In the genomic region with DNA sequence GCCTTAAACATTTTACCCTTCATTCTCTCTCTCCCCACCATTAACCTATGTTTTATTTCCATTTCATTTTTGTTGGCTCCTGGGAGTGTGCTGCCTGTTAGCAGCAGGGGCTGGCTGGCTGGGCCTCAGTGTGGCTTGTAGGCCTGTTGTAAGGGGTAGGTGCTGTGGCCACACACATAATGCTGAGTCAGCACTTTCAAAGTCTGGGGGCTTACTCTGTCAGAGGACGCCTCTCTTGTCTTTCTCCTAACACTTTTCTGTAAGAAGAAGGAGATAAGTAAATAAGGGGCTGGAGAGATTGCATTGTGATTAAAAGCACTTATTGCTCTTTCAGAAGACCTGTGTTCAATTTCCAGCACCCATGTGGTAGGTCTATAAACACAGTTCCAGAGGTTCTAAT, we compare ENCODE assay signal across 17 mouse cellular contexts.
"Had no signal": no experiment of that assay in that cellular context is flagged by ENCODE, and none has a peak within 500 bp of the region (broad histone marks: within the 10 kb centered on the region; RNA-seq: fewer than 3 reads in every experiment).

No protein-coding gene starts in this region.

- ATAC-seq: lung, postnatal 0 days; midbrain, embryonic 13.5 days; midbrain, embryonic 15.5 days had no signal

- H3K27me3 ChIP-seq: lung, embryonic 15.5 days; megakaryocyte, embryonic 14.5 days; midbrain, embryonic 13.5 days; midbrain, embryonic 15.5 days; neural tube, embryonic 12.5 days; stomach, embryonic 15.5 days had no signal

- H3K27ac ChIP-seq: lung, embryonic 15.5 days; macrophage; midbrain, embryonic 13.5 days; midbrain, embryonic 15.5 days; neural tube, embryonic 12.5 days; stomach, embryonic 15.5 days; stomach, postnatal 0 days had no signal

- H3K9me3 ChIP-seq: lung, embryonic 15.5 days; megakaryocyte, embryonic 14.5 days; midbrain, embryonic 13.5 days; midbrain, embryonic 15.5 days; neural tube, embryonic 12.5 days; stomach, embryonic 15.5 days had no signal

- DNase-seq: lung, adult 2 months; lung, postnatal 14 days; lung, postnatal 36 days; right cerebral cortex, postnatal 14 days; thymus, adult 2 months; thymus, postnatal 14 days; thymus, postnatal 36 days had no signal

- H3K36me3 ChIP-seq: lung, embryonic 15.5 days; midbrain, embryonic 13.5 days; midbrain, embryonic 15.5 days; neural tube, embryonic 12.5 days; stomach, embryonic 15.5 days had no signal

- H3K4me3 ChIP-seq: lung, embryonic 15.5 days; megakaryocyte, embryonic 14.5 days; midbrain, embryonic 13.5 days; midbrain, embryonic 15.5 days; neural tube, embryonic 12.5 days; stomach, embryonic 15.5 days had no signal

- H3K4me1 ChIP-seq: lung, embryonic 15.5 days; midbrain, embryonic 13.5 days; neural tube, embryonic 12.5 days; stomach, embryonic 15.5 days had no signal

- H3K9ac ChIP-seq: lung, embryonic 15.5 days; midbrain, embryonic 13.5 days; midbrain, embryonic 15.5 days; stomach, embryonic 15.5 days had no signal

- H3K4me2 ChIP-seq: lung, embryonic 15.5 days; midbrain, embryonic 11.5 days; midbrain, embryonic 13.5 days; midbrain, embryonic 15.5 days; neural tube, embryonic 12.5 days; stomach, embryonic 15.5 days had no signal
